Mouse (Mus musculus) small intestine, adult 2 months (tissue): ENCODE results near the gene Pglyrp3.

ENCODE experiments used
- CTCF ChIP-seq: fragments of 200-500 bp; IDR thresholded peaks from 2 replicates; pipeline ENCODE4 v1.5.1; 2012; ENCODE audit warnings: low read depth, mild to moderate bottlenecking, control low read depth, inconsistent platforms, low read length, moderate library complexity, mixed read lengths; ENCODE audit not compliant: insufficient replicate concordance, insufficient read length; ENCODE audit errors: extremely low read depth
- POLR2A ChIP-seq: fragments of 200-500 bp; IDR thresholded peaks from 2 replicates; pipeline ENCODE4 v1.6.1; 2012; ENCODE audit warnings: low read depth, mild to moderate bottlenecking, control low read depth, inconsistent platforms, low read length, moderate library complexity

DNA sequence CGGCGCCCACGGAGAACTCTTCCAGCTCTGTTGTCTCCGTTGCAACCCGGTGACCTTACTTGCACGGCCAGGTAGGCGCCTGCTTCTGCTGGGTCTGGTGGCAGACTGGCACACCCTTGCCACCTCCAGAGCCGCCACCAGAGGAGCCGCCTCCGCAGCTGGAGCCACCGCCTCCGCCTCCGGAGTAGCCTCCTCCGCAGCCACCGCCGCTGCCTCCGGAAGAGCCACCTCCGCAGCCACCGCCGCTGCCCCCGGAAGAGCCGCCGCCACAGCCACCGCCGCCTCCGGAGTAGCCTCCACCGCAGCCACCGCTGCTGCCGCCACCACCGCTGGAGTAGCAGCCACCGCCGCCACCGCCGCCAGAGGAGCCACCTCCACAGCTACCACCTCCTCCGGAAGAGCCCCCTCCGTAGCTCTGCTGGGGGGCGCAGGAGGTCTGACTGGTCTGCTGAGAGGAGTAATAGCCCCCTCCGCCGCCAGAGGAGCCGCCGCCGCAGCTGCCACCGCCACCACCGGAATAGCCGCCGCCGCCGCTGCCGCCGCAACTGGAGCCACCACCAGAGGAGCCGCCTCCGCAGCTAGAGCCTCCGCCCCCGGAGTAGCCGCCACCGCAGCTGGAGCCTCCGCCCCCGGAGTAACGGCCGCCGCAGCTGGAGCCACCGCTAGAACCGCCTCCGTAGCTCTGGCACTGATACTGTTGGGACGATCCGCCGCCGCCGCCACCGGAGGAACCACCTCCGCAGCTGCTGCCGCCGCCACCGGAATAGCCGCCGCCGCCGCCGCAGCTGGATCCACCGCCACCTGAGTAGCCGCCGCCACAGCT, 66.3 kb downstream of the Pglyrp3 start:
- no peak for TF ChIP-seq POLR2A
- TF ChIP-seq CTCF, result no peak
